14 mouse cellular contexts compared by ENCODE assay signal in the genomic region with DNA sequence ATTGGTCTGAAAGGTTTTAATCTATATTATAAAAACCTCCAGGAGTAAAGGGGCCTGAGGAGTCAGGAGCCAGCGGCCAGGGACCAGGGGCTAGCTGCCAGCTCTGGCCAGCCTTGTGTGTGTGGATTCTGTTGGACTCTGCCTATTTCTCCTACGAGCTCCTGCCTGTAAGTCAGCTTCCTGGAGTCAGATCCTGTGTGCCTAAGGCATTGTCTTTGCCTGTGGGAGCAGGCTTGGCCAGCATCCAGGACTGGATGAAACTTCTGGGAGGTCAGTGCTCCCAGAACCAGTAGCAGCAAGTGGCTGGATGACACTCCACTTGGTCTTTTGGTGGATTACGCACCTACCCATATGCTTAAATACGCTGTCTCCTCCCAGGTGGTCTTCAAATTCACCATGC. TPM values are rescaled to one million over a fixed set of nuclear protein-coding genes. Genes with fewer than 3 reads are reported as not detected.
DNase-seq lines count a peak whose midpoint lies in the region; ATAC-seq lines count a peak whose summit lies in the region.
"Had no signal": no experiment of that assay in that cellular context is flagged by ENCODE, and none has a peak within 500 bp of the region (broad histone marks: within the 10 kb centered on the region; RNA-seq: fewer than 3 reads in every experiment).

No protein-coding gene starts in this region.

- intact Hi-C loops in heart, postnatal 36 days (cut with DNase I) = no loop called here

- H3K27me3 ChIP-seq in forebrain, embryonic 10.5 days (ENCODE audit: poor library complexity, severe bottlenecking) = no peaks in the 10 kb centered on the region
- no peaks in the 10 kb centered on the region for H3K27me3 ChIP-seq in midbrain, embryonic 13.5 days
- H3K27me3 ChIP-seq: CH12.LX had no signal

- H3K9me3 ChIP-seq in forebrain, embryonic 10.5 days = no peaks in the 10 kb centered on the region
- no peaks in the 10 kb centered on the region for H3K9me3 ChIP-seq in midbrain, embryonic 13.5 days

- 86% methylated on average over 4 of the region's 4 CpGs for WGBS in forebrain, embryonic 10.5 days
- 90% methylated on average over 4 of the region's 4 CpGs for WGBS in midbrain, embryonic 13.5 days

- H3K4me3 ChIP-seq in forebrain, embryonic 10.5 days = no peak overlapping the region
- no peak overlapping the region for H3K4me3 ChIP-seq in midbrain, embryonic 13.5 days (replicated peaks)
- H3K4me3 ChIP-seq: erythroblast, embryonic 14.5 days had no signal

- no peak overlapping the region for H3K9ac ChIP-seq in midbrain, embryonic 13.5 days (replicated peaks)

- DNase-seq in kidney, adult 9 months = peak; percentile 14
- no peak for DNase-seq in kidney, adult 18-20 months
- DNase-seq in adrenal gland, postnatal 36 days = peak; percentile 27 to 45
- DNase-seq in heart, postnatal 36 days = peak; percentile 18 to 47
- peak; percentile 74 for DNase-seq in lung, postnatal 10 days
- no peak for DNase-seq in forebrain, embryonic 10.5 days (ENCODE audit: extremely low spot score, low spot score)
- DNase-seq in layer of hippocampus, adult 9-11 months = no peak
- DNase-seq: cerebellum, adult 11 months; midbrain, embryonic 14.5 days had no signal

- H3K36me3 ChIP-seq in forebrain, embryonic 10.5 days (replicated peaks) = no peaks in the 10 kb centered on the region
- no peaks in the 10 kb centered on the region for H3K36me3 ChIP-seq in midbrain, embryonic 13.5 days

- H3K27ac ChIP-seq in forebrain, embryonic 10.5 days = no peak overlapping the region
- H3K27ac ChIP-seq in midbrain, embryonic 13.5 days = no peak overlapping the region

- no peak overlapping the region for H3K4me2 ChIP-seq in midbrain, embryonic 13.5 days (replicated peaks)

- H3K4me1 ChIP-seq in forebrain, embryonic 10.5 days = no peaks in the 10 kb centered on the region
- H3K4me1 ChIP-seq in midbrain, embryonic 13.5 days (replicated peaks) = no peaks in the 10 kb centered on the region

- ATAC-seq in midbrain, embryonic 13.5 days = no peak
- ATAC-seq: inflammation-experienced regulatory T-cells, adult 6 months; Patski had no signal

RNA-seq across cellular contexts. Expression of a gene that starts 23.8 kb away (rescaled TPM):
- 100 to 1,000 TPM; 127 to 168 TPM for total RNA-seq in adrenal gland, postnatal 36 days (2021)
- total RNA-seq in heart, postnatal 36 days (2021) = 100 to 1,000 TPM; 157 to 158 TPM
- polyA plus RNA-seq in forebrain, embryonic 10.5 days (2016; fragmentation: Nextera tagmentation; extraction: Ambion mirVana) = 63.3 and 63.4 TPM in 2 replicates
- 17.4 and 17.6 TPM in 2 replicates for polyA plus RNA-seq in midbrain, embryonic 13.5 days (2015; fragmentation: Nextera tagmentation; extraction: Ambion mirVana)

Comparison
In these comparisons a context has a peak if more than half of its experiments do, and no peak if none do; other contexts are left out.
1. DNase-seq: peak in kidney, adult 9 months (single experiment), adrenal gland, postnatal 36 days (2 of 2), heart, postnatal 36 days (2 of 2) and lung, postnatal 10 days (single experiment); none in kidney, adult 18-20 months (single experiment), forebrain, embryonic 10.5 days (single experiment) and layer of hippocampus, adult 9-11 months (single experiment).